Mouse (Mus musculus) testis, adult 2 months (tissue): ENCODE measurements around the gene Ugt1a2.

ENCODE experiments used
- CTCF ChIP-seq: fragments of 200-500 bp; IDR thresholded peaks from 2 replicates; pipeline ENCODE4 v1.5.1; 2012; ENCODE audit warnings: low read depth, mild to moderate bottlenecking, inconsistent platforms, low read length, moderate library complexity; ENCODE audit not compliant: control insufficient read depth, insufficient read depth, insufficient replicate concordance
- POLR2A ChIP-seq: fragments of 200-500 bp; IDR thresholded peaks from 2 replicates; pipeline ENCODE4 v1.6.1; 2012; ENCODE audit warnings: low read depth, mild to moderate bottlenecking, inconsistent platforms, low read length, moderate library complexity; ENCODE audit not compliant: control insufficient read depth

DNA sequence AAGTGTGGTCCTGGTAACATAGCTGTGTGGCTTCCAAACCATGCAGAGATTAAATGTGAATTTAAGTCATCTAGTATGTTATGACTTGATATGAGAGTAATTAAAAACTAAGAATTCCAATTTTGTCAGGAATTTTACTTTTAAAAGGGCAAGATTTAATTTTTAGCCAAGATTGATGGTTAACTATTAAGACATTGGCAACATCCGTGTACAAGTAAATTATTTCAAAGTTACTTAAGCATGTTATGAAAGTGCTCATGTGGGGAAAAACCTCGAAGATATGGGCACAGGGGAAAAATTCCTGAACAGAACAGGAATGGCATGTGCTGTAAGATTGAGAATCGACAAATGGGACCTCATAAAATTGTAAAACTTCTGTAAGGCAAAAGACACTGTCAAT lies 3.0 kb upstream of the Ugt1a2 start:
- TF ChIP-seq CTCF (no peak), POLR2A (no peak)
